Mouse (Mus musculus) telencephalon, adult 2 months (tissue): ENCODE data around the gene Bahcc1.

Experiments used
- DNase-seq: peaks from one replicate; pipeline ENCODE4 v3.0.0-alpha.2; 2011; ENCODE audit warnings: low read depth, low spot score

The Bahcc1 gene

GRCm38 (mm10) chr11:120206669-120207090 lies 26.1 kb upstream of the Bahcc1 start:
- no peak for DNase-seq

DNA sequence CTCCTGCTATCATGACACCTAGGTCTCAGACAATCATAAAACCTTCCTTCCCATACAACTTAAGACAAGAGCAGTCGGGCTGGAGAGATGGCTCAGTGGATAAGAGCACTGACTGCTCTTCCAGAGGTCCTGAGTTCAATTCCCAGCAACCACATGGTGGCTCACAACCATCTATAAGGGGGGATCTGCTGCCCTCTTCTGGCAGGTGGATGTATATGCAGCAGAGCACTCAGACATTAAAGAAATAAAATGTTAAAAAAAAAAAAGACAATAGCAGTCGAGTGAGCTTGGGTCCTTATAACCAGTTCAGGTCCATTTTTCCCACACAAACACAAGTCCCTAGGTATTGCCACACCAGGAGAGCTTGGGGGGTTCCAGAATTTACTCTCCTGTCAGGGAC lies 23.9 kb upstream of the Bahcc1 start:
- no peak for DNase-seq

DNA sequence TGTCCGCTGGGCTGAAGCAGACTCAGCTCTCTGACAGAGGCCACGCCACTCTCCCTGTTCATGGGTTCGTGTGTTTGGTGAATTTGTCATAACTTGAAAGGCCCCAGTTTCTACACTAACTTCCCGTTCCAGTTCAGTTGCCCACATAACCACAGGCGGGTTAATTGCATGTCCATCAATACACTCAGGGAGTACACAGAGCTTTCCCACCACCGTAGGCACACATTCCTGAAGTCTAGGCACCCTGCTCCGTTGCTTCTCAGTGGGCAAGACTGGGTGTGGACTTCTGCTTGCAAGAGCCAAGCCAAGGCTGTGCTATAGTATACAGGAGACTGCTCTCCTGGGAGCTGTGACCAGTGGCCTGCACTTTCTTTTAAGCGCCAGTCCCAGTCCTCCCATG lies 23.3 kb upstream of the Bahcc1 start:
- DNase-seq, result no peak

DNA sequence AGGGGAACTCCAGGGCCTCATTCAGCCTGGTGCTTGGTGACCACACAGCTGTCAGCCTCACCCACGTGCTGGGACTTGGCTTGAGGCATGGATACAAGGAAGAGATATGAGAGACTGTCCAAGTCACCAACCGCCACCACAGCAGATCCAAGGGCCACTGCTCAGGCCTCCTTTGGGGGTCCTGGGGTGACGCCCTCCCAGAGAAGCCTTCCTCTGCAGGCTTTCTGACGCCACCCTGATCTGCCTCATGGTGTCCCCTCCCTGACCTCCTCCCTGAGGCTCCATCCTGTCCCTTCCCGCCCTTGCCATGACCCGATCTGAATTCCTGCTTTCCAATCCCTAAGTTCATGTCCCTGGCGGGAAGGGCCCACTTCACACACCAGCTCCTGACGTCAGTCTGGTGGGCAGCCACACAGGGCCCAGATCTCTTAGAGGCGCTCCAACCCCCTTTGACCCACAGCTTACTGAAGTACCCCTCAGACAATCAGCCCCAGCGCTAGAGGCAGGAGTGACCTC lies 17.0 kb upstream of the Bahcc1 start:
- DNase-seq, result no peak

- DNase-seq, result no peak
Observed at GRCm38 (mm10) chr11:120216540-120217324, 16.0 kb upstream of the Bahcc1 start.

DNA sequence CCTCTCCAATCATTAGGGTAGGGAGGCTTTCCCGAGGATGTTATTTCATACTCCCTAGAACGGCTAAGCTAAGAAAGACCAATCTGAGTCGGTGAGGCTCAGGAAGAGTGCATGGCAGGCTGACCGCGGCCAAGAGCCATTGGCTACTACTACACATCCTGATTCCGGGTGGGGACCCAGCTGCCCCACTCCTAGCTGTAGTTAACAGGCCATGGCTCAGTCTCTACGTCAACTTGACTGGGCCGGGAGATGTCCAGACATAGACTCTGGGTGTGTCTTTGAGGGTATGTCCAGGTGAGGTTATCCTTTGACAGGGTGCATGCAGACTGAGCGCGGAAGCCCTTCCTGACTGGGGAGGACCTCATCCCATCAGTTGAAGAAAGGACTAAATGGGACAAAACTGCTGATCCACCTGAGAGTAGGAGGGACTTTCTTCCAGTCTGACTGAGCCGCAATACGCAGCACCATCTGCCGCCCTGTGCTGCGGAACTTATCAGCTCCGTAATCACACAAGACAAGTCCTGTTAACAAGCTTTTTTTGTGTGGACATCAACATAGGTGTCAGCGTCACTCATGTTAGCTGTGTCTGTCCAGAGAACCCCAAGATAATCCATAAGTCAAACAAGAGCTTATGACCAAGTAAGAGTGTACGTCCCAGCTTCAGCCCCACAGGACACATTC lies 14.4 kb upstream of the Bahcc1 start:
- DNase-seq, result no peak

- no peak for DNase-seq
Observed at GRCm38 (mm10) chr11:120218946-120219345, 13.8 kb upstream of the Bahcc1 start.

DNA sequence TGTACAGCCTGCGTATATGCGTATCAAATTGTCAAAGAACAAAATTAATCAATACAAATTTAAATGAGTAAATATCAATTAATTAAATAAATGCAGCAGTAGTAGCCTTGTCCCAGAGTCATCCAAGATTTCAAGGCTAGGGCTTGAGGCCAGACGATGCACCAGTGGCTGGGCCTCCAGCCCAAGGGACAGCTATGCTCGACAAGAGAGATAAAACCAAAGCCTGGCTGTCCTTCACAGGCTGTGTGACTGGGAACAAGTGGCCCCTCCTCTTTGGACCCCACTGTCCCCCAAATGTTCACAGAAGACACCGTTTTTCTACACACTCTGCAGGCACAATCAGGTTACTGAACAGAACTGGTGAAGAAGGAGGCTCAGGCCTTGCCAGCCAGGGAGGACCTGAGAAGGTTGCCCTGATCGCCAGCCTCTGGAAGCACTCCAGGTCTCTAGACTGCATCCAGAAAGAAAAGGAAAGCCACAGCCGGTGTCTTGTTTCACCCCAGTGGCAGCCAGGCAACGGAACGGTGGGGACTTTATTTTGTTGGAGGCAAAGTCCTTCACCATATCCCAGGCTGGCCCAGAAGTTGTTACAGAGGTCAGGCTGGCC lies 12.7 kb upstream of the Bahcc1 start:
- DNase-seq, result no peak

- no peak for DNase-seq
Observed at GRCm38 (mm10) chr11:120220963-120221827, 11.6 kb upstream of the Bahcc1 start.

- no peak for DNase-seq
Observed at GRCm38 (mm10) chr11:120222425-120223104, 10.2 kb upstream of the Bahcc1 start.

DNA sequence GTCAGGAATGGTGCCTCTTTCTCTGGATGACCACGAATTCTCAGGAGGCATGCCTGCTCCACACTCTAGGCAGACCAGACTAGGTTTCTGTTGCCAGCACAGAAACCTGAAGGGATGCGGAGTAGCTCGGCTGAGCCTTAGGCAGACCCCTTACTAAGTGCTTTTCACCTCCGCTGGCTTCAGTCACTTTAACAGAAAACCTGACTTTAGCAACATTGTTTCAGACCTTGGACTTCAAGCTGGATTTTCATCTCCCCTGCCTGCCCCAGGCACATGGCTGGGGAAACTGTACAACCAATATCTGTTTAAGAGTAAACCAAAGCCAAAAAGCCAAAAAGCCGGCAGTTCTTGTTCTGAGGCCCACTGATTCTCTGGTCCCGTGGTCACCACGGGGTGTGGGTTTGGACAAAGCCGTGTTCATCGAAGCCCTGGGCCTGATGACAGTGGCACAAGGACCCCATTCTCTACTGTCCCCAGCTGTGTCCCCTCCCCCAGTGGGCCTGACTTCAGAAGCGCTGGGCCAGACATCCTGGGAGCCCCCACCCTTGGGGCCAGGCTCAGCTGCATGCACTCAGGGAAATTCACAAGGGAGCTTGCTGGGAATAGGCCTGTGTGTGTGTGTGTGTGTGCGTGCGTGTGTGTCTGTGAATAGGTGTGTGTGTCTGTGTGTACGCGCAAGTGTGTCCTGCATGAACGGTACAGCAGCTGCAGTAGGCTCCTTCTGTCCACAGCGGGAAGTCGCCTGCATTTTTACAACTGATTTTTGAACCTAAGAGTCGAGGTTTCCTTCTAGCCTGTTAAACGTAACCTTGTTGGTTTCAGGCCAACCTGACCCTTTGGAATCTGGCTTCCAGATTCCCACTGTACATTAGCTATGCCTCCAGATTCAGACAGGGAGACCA lies 8.9 kb upstream of the Bahcc1 start:
- DNase-seq, result peak; percentile 88

DNA sequence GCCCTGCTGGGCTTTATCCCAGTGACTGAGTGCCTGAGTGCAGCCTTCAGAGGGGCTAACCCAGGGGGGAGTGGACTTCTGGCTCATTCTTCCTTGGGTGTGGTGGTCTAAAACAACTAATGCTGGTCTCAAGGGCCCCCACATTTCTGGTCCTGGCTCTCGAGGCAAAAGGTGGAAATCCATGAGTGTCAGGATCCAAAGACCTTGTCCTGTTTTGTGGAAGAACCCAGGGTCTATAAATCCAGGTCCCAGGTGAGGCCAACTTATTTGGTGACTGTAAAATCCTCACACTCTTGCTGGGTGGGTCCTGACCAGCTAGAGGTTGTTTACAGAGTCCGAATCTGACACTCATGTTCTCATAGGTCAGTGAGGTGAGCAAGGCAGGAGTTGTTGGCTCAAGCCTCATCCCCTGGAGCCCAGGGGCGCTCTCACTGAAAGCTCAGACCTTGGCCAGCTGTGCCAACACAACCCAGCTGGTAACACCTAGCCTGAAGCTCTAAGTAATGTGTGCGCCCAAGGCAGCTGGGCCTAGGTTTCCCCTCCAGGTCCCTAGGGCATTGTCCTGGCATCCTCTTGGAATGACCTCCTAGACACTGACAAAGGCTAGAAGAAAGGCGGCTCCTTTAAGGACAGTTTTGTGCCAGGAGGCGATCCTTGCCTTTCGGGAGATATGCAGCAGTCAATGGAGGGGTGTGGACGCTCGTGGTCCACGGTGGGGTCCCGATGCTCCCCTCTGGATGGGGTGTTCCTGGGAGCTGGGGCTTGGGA lies 8.1 kb upstream of the Bahcc1 start:
- no peak for DNase-seq

GRCm38 (mm10) chr11:120225256-120226195 lies 7.2 kb upstream of the Bahcc1 start:
- peak; percentile 18 for DNase-seq

DNA sequence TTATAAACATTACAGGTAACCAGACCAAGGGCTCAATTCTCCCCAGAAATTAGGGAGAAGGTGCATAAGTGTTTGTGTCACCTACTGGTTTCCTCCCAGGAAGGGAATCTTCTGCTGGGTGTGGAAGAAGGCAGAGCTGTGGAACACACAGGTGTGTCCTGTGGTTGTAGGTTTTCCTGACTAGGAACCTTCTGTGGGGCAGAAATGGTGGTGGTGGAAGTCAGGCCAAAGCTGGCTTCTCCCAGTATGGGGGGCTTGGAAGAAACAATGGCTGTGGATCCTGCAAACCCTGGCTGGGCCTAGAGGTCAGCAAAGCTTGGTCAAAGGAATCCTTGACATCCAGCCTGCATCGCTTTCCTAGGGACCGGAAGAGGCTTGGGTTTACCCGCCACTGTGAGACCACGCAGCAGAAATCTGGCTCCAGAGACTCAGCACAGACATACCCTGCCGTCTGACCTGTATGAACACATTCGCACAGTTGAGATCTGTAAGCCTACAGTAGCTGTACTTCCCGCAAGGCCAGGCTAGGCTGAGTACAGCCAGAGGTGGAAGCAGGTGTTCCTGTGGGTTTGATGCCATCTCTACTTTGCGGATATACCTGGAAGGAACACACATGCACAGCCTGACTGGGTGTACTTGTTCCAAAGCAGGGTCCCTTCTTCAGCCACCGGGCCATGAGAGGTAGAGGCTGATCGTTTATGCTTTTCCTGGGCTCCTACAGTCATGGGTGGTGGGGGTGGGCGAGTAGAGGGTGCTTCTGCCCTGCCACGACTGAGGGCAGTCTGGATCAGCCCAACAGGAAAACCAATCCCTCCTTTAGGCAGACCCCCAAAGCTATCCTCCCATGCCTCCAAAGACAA lies 6.1 kb upstream of the Bahcc1 start:
- no peak for DNase-seq

- DNase-seq, result no peak
Observed at GRCm38 (mm10) chr11:120227571-120228051, 5.1 kb upstream of the Bahcc1 start.

GRCm38 (mm10) chr11:120228116-120228890 lies 4.4 kb upstream of the Bahcc1 start:
- DNase-seq, result no peak
